Mouse (Mus musculus): ENCODE data around the gene Synpr.

The Synpr gene

DNA sequence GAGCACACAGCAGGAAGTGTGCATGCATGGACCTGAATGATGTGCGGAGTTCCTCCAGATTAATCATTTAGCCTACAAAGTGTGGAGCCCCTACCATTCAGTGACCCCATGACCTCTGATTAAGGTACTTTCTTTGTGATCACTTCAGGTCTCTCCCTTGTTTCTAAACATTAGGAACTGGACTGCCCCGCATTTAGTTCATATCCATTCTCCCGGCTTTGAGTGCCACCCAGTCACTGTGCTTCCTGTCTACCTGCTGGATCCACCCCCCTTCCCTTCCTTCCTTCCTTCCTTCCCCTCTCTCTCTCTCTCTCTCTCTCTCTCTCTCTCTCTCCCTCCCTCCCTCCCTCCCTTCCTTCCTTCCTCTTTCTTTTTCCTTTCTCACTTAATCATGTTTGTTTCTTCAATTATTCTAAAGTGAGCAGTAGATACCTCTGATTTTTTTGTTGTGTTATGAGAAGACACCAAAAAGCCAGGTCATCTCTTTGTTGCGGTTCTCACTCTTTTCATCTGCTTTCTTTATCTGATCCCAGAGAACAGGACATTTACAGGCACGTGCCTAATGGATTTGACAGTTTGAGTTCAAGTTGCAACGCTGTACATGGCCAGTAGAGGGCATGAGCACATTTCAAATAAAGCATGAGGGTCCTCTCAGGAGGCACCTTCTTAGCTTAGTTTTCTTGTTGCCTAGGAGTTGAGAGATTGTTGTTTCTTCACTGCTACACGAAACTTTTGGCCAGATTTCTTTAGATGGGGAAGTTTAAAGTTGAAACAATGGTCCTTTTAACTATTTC lies 71.2 kb downstream of the Synpr start:
- no peak for DNase-seq

DNA sequence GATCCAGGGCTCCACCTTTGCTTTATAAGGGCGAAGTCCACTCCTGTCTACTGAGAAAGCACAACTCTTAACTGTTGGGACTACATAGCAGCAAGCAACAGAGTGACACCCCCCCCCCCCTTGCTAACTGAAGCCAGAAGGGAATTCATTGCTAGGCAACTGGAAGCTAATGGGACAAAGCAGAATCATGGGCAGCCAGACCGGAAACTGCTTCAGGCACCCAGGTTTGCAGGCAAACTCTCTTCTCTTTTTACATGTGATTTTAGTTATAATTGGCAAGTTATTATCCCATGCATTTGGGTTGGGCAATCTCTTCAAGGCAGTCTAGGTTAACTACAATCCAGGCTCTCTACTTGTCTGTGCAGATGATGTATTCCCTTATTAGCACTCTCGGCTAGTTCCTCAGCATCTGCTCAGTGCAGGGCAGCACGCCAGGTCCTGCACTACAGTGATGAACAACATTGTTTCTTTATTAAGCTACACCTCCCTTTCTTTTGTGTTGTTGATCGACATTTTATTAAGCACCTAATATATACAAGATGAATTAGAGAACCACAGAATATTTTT lies 72.6 kb downstream of the Synpr start:
- DNase-seq: no peak

DNA sequence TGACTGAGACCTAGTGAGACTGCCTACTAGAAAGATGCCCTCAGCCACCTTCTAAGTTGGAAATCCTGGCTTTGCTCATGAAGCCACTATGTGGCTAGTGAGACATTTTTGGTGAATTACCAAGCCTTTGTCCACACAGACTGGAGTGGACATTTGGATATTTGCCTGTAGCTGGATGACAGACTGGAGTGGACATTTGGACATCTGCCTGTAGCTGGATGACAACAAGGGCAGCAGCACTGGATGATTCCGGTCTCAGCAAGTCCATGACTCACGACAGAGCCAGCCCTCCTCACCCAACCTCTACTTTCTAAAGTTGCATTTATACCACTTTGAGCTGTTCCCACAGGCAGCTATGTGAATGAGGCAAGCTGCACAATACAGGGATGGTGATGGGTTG lies 73.5 kb downstream of the Synpr start:
- DNase-seq: no peak

DNA sequence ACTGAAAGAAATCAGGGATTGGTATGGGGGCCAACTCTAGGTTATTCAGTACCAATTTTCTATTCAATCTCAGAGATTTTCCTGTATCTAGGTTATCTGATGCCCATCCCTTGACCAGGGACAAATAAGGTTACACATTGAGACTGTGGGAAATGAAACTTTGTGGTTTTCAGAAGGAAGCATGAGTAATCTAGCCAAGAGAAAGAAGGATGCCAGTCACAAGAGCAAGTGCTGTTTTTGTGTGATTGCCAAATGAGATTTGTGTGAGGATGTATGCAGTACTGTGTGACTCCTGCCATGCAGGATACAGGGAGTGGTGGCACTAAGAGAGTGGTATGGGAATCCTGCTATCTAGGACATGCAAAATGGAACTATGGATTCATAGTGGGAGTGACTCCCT lies 76.6 kb downstream of the Synpr start:
- no peak for DNase-seq

DNA sequence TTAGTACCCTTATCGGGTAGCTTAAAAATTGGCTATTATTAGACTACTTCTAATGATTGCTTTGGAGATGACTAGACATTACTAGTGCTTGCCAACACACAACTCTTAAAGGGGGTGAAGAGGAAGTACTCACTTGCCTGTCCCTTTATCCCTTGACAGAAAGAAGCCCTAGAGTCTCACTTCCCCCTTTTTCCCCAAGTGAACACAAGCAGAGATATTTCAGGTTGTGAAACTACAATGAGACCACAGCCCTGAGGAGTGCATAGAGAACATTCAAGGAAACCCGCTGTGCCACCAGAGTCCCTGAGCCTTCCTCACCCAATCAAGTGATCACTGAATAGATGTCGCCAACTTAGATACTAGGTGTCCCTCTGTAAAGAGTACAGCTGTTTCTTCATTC lies 77.1 kb downstream of the Synpr start:
- DNase-seq: no peak

DNA sequence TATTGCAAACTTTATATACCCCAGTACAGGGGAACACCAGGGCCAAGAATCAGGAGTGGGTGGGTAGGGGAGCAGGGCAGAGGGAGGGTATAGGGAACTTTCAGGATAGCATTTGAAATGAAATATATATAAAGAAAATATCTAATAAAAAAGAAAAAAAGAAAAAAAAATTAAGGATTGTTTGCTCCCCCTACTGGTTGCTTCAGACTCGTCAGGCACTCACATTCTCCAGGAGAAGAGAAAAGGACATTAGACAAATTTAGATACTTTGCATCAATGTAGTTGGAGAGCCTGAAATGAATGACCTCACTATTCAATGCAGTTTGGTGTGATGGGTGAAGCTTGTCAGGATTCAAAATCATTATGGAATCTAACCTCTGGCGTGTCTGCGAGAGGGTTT lies 83.7 kb downstream of the Synpr start:
- no peak for DNase-seq

DNA sequence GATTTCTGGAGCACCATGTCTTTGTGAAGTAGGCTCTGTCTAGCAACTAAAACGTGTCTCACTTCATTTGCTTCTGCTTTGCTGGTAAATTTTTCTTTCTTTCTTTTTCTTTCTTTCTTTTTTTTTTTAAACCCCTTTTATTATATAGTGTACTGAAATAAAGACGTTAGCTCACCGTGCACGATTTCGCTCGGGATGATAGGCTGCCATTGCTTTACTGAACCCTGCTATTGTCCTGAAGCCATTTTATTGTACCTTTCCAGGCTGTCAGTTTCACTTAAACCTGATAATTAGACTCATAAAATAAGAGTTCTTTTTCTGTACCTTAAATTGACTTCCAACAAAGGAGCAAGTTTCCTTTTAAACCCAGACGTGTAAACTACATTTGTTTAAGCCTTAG lies 104.5 kb downstream of the Synpr start:
- DNase-seq: no peak

DNA sequence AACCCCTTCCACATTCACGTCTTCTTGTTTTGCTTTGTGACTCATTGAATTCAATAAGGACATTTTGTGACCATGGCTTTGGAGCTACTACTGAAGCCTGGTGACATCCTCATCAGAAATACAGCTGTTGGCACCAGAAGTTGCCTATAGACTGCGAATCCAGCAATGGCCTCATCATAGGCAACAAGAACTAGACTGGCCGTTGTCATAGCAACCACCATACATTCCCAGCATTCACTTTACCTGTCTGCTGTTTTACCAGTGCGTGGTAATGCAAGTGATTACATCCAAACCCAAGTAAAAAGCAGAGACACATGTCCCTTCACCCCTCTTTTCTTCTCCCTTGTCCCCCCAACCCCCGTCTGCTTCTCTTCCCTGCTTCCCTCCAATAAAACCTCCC lies 105.4 kb downstream of the Synpr start:
- DNase-seq: no peak

DNA sequence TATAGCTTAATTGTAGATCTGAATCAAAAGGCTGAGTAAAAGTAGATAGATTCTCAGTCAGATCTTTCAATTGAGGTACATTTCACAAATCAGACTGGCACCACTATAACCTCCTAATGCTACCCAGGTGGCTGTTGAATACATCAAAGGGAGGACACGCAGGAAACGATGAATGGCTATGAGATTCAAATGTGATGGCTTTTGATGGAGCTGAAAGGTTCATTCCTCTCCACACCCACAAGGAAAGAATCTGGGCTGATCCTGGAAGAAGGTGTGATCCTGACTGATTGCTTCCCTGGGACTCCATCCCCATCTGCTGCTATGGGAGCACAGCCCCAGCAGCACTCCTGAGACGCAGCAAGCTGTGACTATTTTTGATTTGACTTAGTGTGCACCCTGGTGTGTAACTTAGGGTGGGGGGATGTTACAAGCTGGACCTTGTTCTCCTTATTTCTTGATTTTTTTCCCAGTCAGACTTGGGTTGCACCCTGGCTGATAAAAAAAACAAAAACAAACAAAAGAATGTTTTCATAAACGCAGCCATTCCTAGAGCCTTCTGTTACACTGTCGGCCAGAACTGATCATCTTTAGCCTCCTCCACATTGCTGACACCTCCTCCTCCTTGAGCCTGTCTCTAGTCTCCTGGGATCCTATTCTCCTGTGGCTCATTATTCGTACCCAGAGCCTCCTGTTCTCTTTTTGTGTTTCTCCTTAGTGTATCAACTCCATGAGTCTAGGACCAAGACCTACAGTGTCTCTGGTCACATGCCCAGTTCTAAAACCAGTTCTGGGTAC lies 114.8 kb downstream of the Synpr start:
- DNase-seq: no peak

DNA sequence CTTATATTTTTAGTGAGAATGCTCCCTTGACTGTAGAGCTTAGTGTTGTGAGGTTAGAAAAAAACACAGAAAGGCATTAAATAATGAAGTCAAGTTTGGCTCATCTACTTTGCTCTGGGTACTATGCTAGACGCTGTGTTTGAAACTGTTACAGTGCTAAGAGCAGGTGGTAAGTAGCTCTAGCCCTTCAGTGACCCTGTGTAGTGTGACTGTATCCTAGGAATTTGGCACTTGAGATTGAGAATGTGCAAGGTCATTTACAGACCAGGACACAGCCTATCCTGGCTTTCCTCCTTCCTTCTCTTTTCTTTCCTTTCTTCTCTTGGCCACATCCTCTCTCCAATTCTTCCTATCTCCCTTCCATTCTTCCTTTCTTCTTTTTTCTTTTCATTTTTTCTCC lies 127.1 kb downstream of the Synpr start:
- DNase-seq: no peak

DNA sequence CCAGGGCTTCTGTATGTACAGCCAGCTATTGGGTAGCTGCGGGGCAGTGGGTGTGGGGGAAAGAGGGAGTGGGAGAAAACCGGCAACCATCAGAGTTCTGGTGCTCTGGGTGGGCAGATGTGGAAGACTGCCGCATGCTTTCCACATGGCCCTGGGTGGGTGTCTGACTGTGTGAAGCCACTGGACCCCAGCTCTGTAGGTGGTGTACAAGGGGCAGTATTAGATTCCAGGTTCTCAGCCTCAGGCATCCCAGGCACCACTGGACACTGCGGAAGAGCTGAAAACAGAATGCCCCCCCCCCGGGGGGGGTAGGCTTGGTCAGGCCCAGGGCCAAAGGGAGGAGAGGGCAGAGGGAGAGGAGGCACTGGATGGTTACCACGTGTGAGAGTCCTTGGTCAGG lies 156.1 kb downstream of the Synpr start:
- no peak for DNase-seq

DNA sequence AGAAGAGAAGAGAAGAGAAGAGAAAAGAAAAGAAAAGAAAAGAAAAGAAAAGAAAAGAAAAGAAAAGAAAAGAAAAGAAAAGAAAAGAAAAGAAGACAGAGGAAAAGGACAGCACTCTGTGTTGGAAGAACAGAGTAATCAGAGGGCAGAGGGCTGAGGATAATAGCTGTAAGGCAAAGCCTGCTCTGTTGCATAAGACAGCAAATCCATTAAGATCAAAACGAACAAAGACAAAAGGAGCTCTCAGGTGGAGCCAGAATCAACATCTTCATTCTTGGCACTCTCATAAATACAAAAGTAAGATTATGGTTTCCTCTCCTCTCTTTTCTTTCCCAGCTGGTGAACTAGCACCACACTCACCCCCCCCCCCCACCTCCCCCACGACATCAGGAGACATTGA lies 160.3 kb downstream of the Synpr start:
- DNase-seq: no peak

DNA sequence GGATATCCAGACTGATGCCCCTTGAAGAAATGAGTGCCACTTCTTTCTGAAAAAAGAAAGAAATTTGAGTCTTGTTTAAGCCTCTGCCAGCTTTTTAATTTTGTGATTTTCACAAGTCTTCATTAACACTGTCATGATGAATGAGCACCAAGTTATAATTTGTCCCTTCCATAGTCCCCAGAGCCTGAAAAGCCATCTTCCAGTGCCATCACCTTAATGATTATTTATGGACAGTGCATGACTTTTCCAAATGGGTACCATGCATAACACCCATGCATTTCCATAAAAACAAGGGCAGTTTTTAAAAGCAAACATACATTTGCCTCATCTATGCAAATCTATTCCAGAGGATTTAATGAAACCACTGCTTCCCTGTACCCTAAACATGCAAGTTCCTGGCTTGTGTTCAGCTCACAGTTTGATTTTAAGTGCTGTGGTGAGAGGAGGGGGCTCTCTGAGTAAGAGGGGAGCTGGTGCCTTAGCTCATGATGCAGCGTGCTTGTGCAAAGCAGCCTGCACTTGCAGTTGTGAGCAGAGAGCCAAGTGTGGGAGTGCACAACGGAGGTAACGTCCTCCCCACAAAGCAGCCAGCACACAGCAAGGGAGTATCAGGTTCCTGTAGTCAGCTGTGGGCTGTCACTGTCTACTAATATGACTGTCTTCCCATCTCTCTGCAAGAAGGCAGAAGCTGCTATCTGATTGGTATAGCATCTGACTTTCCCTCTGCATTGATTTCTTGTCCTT lies 169.1 kb downstream of the Synpr start:
- no peak for DNase-seq

DNA sequence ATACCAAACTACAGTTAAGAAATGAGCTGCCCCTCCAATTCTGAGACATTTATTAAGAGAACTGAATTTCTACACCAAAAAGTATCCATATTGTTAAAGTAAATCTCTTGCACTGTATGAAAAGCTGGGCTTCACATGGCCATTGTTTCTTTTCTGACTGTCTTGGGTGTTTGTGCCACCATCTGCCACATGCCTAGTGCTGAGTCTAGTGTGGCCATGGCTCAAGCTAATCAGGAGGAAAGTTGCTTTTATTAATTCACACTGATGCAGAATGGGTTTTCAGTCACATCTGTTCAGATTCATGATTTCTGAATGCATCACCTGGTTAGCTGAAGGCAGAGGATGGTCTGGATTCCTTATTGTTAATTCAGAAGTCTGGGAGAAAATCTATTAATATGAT lies 170.4 kb downstream of the Synpr start:
- no peak for DNase-seq

DNA sequence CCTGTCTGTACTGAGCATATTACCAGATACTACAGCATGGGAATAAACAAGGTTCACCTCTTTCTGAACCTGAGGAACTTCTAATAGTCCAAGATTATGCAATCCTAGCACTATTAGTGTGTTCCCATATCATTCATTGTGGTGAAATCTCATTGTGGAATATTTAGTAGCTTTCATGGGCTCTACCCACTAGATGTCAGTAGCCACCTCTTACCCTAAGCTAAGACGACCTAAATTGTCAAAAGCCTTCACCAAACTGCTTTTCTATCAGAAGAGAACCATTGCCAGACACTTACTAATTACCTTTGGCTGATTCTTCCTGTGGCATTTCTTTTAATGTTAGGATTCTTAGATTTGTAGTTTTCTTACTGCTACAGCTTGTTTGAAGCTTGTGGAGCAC lies 174.8 kb downstream of the Synpr start:
- DNase-seq: no peak

DNA sequence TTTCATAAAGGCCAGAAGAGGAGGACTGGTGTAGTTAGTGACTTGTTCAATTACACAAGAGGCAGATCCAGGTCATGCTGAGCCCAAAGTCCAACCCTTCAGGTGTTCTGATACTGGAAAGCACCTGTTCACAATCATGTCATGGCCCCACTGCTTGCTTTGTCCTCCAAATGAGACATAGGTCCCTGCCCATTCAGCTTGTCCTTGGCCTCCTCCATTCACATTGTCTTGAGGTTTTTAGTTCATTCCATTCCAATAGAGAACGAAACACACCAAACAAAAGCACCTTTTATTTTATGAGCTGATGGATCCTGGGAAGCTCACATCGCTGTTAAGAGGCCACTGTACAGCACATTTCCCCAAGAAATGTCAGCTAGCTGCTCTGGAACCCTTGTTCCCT lies 184.6 kb downstream of the Synpr start:
- DNase-seq: no peak

DNA sequence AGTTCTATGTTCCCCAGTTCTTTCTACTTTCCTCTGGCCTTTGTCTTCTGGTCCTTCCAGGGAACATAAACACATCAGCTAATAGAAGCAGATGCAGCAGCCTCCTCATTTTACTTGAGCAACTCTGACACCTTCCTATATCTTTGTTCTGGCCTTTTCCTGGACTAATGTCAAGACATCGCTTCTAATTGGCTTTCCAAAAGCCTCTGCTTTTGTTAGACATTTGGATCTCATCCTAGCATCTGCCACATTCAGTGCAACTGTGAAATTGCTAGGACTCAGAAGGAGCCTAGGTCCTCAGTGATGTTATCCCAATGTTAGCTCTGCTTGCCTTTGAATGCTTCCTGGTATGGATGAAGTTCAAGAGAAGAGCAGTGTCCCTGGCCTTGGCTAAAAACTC lies 193.2 kb downstream of the Synpr start:
- DNase-seq: no peak

DNA sequence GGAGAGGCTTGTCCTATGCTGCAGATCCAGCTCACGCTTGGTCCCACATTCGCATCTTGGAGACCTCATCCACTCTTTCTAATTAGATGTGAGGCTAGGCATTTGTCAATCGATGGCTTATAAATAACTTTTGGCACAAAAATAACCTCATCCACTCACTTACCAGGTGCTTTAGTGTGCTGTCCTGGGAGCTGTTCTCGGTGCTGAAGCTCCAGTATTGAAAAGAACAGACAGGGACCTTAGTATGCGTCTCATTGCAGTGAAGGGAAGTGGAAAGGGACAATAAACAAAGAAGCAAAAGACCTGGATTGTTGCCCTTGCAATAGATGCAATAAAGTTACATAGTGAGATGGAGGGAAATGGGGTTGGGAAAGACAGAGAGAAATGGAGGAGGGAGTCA lies 220.8 kb downstream of the Synpr start:
- DNase-seq: no peak

DNA sequence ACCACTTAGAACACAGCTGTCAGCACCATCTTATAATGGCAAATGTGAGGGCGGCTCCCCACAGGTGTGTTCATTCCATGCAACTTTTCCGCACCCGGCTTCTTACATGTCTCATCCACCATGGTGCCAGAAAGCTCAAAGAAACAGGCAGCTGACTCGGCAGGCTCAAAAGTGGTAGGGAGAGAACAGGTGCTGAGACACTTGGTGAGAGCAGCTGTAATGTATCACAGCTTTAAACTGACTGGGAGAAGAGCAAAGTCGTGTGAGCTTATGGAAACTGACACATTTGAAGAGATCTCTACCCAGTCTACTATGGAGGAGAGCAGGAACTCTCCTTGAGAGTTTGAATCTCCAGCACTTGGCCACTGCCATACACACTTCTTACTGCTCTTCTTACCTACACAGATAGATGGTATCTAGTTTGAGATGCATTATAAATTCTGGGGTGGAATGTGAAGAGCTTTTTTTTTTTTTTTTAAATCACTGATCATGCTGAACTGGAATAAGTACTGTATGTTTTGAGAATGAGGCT lies 234.1 kb downstream of the Synpr start:
- no peak for DNase-seq

DNA sequence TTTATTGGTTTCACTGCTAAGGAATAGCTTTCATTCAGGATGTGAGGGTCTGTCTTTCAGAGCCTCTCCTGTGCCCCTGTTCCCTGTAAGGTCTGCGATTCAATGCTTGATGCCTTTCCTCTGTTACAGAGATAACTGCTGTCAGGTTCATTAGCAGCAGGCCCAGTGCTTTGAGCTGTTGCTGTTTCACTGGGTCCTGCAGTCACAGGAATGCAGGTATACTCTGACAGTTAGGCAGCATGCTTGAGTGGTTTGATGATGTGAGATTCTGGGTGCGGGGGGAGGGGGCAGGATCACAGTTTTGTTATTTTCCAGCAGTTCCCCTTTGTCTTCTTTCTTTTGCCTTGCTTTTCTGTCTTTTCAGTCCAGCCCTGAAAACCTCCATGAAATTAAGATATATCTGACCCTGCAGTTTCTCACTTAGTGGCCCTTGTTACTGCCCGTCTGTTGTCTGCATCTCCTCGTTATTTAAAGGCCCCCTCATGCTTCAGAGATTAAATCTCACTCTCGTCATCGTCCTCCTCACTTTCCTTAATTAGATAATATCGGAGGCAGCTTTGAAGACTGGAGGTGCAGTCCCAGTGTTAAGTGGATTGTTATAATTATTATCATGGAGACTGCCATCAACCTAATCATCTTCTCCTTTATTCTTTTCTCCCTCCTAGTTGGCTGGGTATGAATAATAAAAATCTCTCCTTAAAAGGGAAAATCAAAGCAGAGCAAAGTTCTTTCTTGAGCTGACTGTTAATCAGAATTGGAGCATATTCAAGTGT lies 234.8 kb downstream of the Synpr start:
- DNase-seq: no peak

DNA sequence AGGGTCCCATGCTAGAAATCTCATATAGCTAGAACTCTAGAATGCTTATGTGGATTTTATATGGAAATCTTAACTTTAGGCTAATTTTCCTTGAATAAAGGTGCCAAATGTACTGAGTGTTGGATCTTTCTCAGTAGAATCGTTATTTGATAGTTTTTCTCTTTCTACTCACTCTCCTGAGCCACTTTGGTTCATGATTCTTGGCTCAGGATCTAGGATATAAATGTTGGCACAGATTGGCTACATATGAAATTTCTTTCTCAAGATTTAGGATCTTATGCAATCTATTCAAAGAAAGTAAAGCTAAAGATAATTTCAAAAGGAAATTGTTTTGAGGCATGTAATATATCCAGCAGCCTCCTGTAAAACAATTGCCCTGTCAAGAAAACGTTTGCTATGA lies 263.2 kb downstream of the Synpr start:
- no peak for DNase-seq

DNA sequence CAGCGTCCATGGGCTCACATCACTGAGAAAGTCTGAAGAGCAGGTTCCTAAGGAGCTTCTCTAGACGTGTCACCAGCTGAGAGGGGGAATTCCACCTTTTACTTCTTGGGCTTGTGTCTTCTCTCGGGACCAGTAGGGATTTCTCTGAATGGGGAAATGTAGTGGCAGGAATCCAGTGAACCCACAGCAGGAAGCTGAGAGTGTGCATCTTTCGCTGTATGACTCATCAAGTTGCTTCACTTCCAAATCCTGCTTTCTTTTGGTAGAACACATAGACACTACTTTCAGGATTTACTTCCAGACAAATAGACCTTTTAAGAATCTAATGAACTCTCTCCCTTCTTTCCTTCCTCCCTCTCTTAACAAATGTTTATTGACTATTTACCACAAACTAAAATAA lies 266.6 kb downstream of the Synpr start:
- DNase-seq: no peak

Data from thymus, adult 18-20 months (tissue).